9 mouse cellular contexts compared by ENCODE assay signal in the genomic region with DNA sequence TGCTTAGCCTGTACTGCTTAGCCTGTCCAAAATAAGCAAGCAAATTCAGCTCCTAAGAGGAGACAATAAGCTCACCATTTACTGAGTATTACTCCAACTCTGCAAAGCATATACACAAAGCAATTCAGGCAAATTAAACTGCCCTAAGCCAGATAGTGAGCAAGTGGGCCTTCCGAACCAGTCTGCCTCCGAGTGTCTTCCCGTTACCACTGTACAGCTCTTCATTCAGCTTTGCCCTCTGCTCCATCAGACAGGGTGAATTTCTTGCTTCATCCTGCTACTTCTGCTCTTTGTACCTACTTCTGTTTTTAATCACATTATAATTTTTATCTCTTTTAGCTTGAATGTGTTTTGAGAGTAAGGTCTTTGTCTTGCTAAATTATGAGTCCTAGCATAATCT. TPM values are rescaled to one million over a fixed set of nuclear protein-coding genes. Genes with fewer than 3 reads are reported as not detected.
A peak's percentile ranks its signal among the peaks of the same experiment; 100 is the strongest.
DNase-seq lines count a peak whose midpoint lies in the region; ATAC-seq and TF ChIP-seq lines count a peak whose summit lies in the region.
"Had no signal": no experiment of that assay in that cellular context is flagged by ENCODE, and none has a peak within 500 bp of the region (broad histone marks: within the 10 kb centered on the region; RNA-seq: fewer than 3 reads in every experiment).

No protein-coding gene starts in this region.

- WGBS in lung, postnatal 0 days = 76% methylated on average over 3 of the region's 3 CpGs
- WGBS in macrophage (ENCODE audit: missing documents) = 29% methylated on average over 3 of the region's 3 CpGs

- no peak overlapping the region for H3K27ac ChIP-seq in lung, postnatal 0 days (ENCODE audit: low read length)
- H3K27ac ChIP-seq in macrophage = peak overlapping the region; percentile 75

- H3K79me2 ChIP-seq in macrophage (ENCODE audit: inconsistent target) = peaks cover 58% of the 10 kb centered on the region

- H3K4me3 ChIP-seq in lung, postnatal 0 days (ENCODE audit: low read depth, low read length) = no peak overlapping the region
- peak overlapping the region; percentile 67; the same call in 1 of the 2 replicates for H3K4me3 ChIP-seq in macrophage (ENCODE audit: inconsistent target)

- no peak for TF ChIP-seq CTCF in lung, postnatal 0 days (IDR thresholded peaks at IDR 0.05)

- H3K36me3 ChIP-seq in lung, postnatal 0 days (ENCODE audit: insufficient read depth, low read length) = no peaks in the 10 kb centered on the region
- no peaks in the 10 kb centered on the region for H3K36me3 ChIP-seq in macrophage (ENCODE audit: inconsistent target)

- no peak overlapping the region for H3K9ac ChIP-seq in lung, postnatal 0 days (replicated peaks; ENCODE audit: low read depth)

- no peaks in the 10 kb centered on the region for H3K9me3 ChIP-seq in lung, postnatal 0 days (ENCODE audit: low read length)

- TF ChIP-seq EP300 in lung, postnatal 0 days (IDR thresholded peaks at IDR 0.05) = no peak

- H3K4me2 ChIP-seq in lung, postnatal 0 days (replicated peaks; ENCODE audit: low read depth, low read length) = peak overlapping the region; percentile 79; the same call in 1 of the 2 replicates

- no peaks in the 10 kb centered on the region for H3K4me1 ChIP-seq in lung, postnatal 0 days (ENCODE audit: insufficient read depth, low read depth, low read length)

- intact Hi-C loops in gastrocnemius, postnatal 36 days (cut with DNase I) = no loop called here

- no peaks in the 10 kb centered on the region for H3K27me3 ChIP-seq in lung, postnatal 0 days (replicated peaks; ENCODE audit: insufficient read depth, low read length)

- DNase-seq in lung, postnatal 0 days (ENCODE audit: low spot score) = no peak
- no peak for DNase-seq in lung, postnatal 4 days
- DNase-seq in spleen, postnatal 36 days (ENCODE audit: low spot score in 2 of 2) = no peak
- DNase-seq in right cerebral cortex, postnatal 4 days = no peak
- DNase-seq in gastrocnemius, postnatal 36 days = no peak
- DNase-seq: cerebellum, postnatal 25 days; retina, postnatal 1 day had no signal

- ATAC-seq in lung, postnatal 0 days = no peak
- peak; percentile 44 for ATAC-seq in granulocyte monocyte progenitor cell, adult 5-6 weeks (replicated peaks; ENCODE audit: poor library complexity, severe bottlenecking)

RNA-seq across cellular contexts. Expression of gene Tmem170b, which starts 1.9 kb away (rescaled TPM):
- 11.6 and 12.1 TPM in 2 replicates for polyA plus RNA-seq in lung, postnatal 0 days (2015; fragmentation: Nextera tagmentation; extraction: Ambion mirVana)
- 23.8 and 24.3 TPM in 2 replicates for total RNA-seq in granulocyte monocyte progenitor cell, adult 5-6 weeks (2014; fragmentation: Nextera tagmentation)
- 20.8 and 24.3 TPM in 2 replicates for total RNA-seq in granulocyte monocyte progenitor cell, adult 5-6 weeks (2017)
- 10 to 100 TPM in 22 of 26 experiments, 1 to 10 TPM in 4; 4.7 to 55.0 (median 31.1) TPM for total RNA-seq in macrophage (2018; cell fraction: chromatin; rRNA removed)
- 10 to 100 TPM; 19.7 to 37.9 (median 32.2) TPM for total RNA-seq in macrophage (2018; cell fraction: cytosol; rRNA removed)
- total RNA-seq in macrophage (2018; cell fraction: nucleus; rRNA removed) = 10 to 100 TPM; 16.1 to 78.5 (median 48.6) TPM
- 11.1 to 15.2 TPM (median 13.8 TPM) in 3 replicates for polyA plus RNA-seq in macrophage (2018)
- total RNA-seq in gastrocnemius, postnatal 36 days (2021) = 10 to 100 TPM; 20.9 to 21.7 TPM
